Mouse (Mus musculus) cerebellum, adult 9-10 months (tissue): ENCODE data around the gene Rbm19.

ENCODE experiments used
- DNase-seq: peaks from one replicate; pipeline ENCODE4 v3.0.0; 2022

Rbm19 gene

GRCm38 (mm10) chr5:120211182-120211581 is 94.9 kb downstream of the Rbm19 start:
- peak; percentile 68 for DNase-seq

DNA sequence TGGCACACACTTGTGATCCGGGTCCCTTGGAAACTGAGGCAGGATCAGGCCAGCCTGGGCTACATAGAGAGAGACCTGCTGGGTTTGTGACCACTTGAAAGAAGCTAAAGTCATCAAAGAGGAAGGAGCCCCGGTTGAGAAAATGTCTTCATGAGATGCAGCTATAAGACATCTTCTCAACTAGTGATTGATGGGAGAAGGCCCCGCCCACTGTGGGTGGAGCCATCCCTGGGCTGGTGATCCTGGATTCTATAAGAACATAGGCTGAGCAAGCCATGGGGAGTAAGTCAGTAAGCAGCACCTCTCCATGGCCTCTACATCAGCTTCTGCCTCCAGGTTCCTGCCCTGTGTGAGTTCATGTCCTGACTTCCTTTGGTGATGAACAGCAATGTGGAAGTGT is 98.2 kb downstream of the Rbm19 start:
- DNase-seq, result no peak

GRCm38 (mm10) chr5:120221216-120221615 is 105.0 kb downstream of the Rbm19 start:
- DNase-seq, result no peak

GRCm38 (mm10) chr5:120225383-120225782 is 109.1 kb downstream of the Rbm19 start:
- no peak for DNase-seq

DNA sequence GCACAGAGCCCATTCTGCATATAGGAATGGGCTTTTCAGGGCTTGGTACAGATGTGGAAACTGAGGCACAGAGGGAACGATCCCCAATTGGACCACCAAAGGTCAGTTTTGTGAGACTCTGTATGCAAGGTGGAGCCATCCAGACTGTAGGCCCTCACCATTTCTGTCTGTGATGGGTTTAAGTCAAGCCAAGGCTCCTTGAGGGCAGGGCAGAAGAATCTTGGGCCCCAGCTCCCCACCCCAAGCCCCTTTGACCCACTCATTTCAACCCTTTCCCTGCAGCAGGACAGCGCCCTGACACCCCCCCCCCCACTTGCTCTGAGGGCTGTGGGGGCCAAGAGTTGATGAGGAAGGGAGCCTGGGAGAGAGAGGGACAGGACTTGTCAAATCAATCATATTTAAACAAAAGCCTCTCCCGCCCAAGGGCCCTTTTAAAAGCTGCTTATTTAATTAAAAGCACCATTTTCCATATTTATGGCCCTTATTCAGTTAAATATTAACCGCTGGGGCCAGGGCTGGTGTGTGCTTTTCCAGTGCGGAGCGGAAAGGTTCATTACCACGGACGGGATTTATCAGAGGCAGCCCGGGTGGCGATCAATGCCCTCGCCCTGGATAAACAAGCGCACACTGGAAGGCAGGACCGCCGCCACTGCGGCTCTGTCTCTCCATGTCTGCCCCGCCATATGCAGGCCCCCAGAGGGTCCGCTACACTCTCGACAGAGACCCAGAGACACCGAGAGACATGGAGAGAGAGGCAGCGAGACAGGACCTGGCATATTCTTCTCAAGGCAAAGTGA is 112.5 kb downstream of the Rbm19 start:
- DNase-seq, result no peak

GRCm38 (mm10) chr5:120231435-120232147 is 115.3 kb downstream of the Rbm19 start:
- DNase-seq, result no peak

DNA sequence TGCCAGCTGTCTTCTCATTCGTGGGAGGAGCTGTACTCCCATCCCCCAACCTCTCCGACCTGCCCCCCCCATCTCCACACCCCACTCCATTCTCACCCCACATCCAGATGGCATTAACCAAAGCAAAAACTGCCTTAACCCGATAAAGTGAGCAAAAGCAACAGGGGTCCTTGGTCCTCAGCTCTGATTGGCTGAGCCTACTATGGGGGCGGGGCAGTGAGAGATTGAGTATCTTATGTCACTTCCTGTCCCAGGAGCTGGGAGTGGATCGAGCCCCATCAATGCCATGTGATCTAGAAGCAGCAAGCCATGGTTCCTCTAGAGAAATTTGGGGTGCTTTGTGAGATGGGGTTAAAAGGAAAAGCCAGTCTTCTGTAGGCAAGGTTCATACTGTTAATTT is 118.9 kb downstream of the Rbm19 start:
- no peak for DNase-seq

DNA sequence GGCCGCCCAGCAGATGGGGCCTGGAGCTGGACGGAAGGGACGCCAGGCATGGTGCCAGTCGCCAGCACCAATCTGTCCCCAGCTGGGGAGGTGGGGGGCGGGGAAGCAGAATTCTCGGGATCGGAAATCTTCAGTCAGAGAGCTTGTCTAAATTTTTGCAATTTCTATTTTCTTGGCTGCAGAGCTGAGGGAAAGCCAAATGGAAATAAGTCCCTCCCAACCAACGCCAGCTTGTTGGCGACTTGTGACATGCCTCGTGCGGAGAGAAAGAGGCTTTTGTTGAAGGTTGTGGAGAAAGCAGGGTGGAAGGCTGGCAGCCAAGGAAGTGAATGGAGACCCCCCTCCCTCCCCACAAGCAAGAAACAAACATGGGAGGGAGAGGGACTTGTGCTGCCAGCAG is 119.3 kb downstream of the Rbm19 start:
- no peak for DNase-seq

DNA sequence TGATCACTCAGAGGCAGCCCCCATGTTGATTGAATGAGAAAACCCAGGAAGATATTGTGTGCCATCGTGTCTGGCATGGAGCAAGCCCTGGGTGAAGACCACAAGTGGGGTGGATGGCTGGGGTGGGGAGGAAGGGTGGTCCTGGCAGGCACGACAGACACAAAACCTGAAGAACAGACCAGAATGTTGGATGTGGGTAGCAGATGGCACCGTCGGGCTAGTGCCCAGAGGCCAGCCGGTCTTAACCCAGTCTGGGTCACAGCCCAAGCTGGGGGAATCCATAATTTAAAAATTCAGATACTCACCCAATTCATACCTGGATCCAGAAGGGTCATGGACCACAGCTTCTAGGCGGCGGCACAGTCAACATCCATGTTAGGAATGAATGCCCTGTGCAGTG is 123.8 kb downstream of the Rbm19 start:
- no peak for DNase-seq

- DNase-seq, result no peak
Observed at GRCm38 (mm10) chr5:120245336-120245735, 129.1 kb downstream of the Rbm19 start.
